Mouse (Mus musculus): ENCODE results near the gene 9230102O04Rik. TPM values are rescaled to one million over a fixed set of nuclear protein-coding genes. Genes with fewer than 3 reads are reported as not detected.

The 9230102O04Rik gene
- total and polyA plus RNA-seq, 3 experiments: 4.9 to 13.6 (median 5.0) TPM

GRCm38 (mm10) chr2:9875676-9876357 is 13.5 kb downstream of the 9230102O04Rik start:
- DNase-seq (ENCODE audit: low spot score) (no peak), ATAC-seq (ENCODE audit: extremely low read depth, insufficient number of reproducible peaks, low FRiP score, poor library complexity, severe bottlenecking) (no peak)
- Histone ChIP-seq H3K9me3 (replicated peaks) (no peaks in the 10 kb centered on the region), H3K27me3 (ENCODE audit: insufficient read depth, low read length) (peaks cover 16% of the 10 kb centered on the region), H3K4me3 (ENCODE audit: low read depth, low read length) (no peak overlapping the region), H3K36me3 (replicated peaks) (peaks cover 43% of the 10 kb centered on the region), H3K4me1 (ENCODE audit: insufficient read depth, low read depth, low read length) (peaks cover 53% of the 10 kb centered on the region)
- TF ChIP-seq TAL1 (conservative IDR thresholded peaks at IDR 0.05; ENCODE audit: low read depth, low read length): no peak
- TF ChIP-seq GATA2 (IDR thresholded peaks at IDR 0.05; ENCODE audit: borderline replicate concordance, low read depth, low read length): no peak
- no peak for TF ChIP-seq CTCF (IDR thresholded peaks at IDR 0.05; ENCODE audit: low read depth, low read length)
- no peak for TF ChIP-seq POLR2AphosphoS5 (IDR thresholded peaks at IDR 0.05; ENCODE audit: insufficient replicate concordance, low read depth, low read length)
- no peak for TF ChIP-seq GATA1 (IDR thresholded peaks at IDR 0.05; ENCODE audit: borderline replicate concordance, low read length)

- DNase-seq (ENCODE audit: low spot score) (no peak), ATAC-seq (ENCODE audit: extremely low read depth, insufficient number of reproducible peaks, low FRiP score, poor library complexity, severe bottlenecking) (no peak)
- TF ChIP-seq TAL1 (conservative IDR thresholded peaks at IDR 0.05; ENCODE audit: low read depth, low read length) (no peak), GATA1 (IDR thresholded peaks at IDR 0.05; ENCODE audit: borderline replicate concordance, low read length) (no peak), POLR2AphosphoS5 (IDR thresholded peaks at IDR 0.05; ENCODE audit: insufficient replicate concordance, low read depth, low read length) (no peak), CTCF (IDR thresholded peaks at IDR 0.05; ENCODE audit: low read depth, low read length) (no peak), GATA2 (IDR thresholded peaks at IDR 0.05; ENCODE audit: borderline replicate concordance, low read depth, low read length) (no peak)
- Histone ChIP-seq H3K27me3 (ENCODE audit: insufficient read depth, low read length) (peaks cover 15% of the 10 kb centered on the region), H3K4me3 (ENCODE audit: low read depth, low read length) (no peak overlapping the region), H3K36me3 (replicated peaks) (peaks cover 44% of the 10 kb centered on the region), H3K4me1 (ENCODE audit: insufficient read depth, low read depth, low read length) (peaks cover 51% of the 10 kb centered on the region), H3K9me3 (replicated peaks) (no peaks in the 10 kb centered on the region)
These were observed 14.1 kb downstream of the 9230102O04Rik start for GRCm38 (mm10) chr2:9875220-9875619.

GRCm38 (mm10) chr2:9874467-9875219 is 14.7 kb downstream of the 9230102O04Rik start:
- Histone ChIP-seq H3K27me3 (ENCODE audit: insufficient read depth, low read length) (peaks cover 15% of the 10 kb centered on the region), H3K4me1 (ENCODE audit: insufficient read depth, low read depth, low read length) (peaks cover 50% of the 10 kb centered on the region), H3K36me3 (replicated peaks) (peaks cover 45% of the 10 kb centered on the region), H3K4me3 (ENCODE audit: low read depth, low read length) (no peak overlapping the region), H3K9me3 (replicated peaks) (no peaks in the 10 kb centered on the region)
- TF ChIP-seq TAL1 (conservative IDR thresholded peaks at IDR 0.05; ENCODE audit: low read depth, low read length): no peak
- no peak for TF ChIP-seq POLR2AphosphoS5 (IDR thresholded peaks at IDR 0.05; ENCODE audit: insufficient replicate concordance, low read depth, low read length)
- no peak for TF ChIP-seq GATA1 (IDR thresholded peaks at IDR 0.05; ENCODE audit: borderline replicate concordance, low read length)
- TF ChIP-seq GATA2 (IDR thresholded peaks at IDR 0.05; ENCODE audit: borderline replicate concordance, low read depth, low read length): no peak
- no peak for TF ChIP-seq CTCF (IDR thresholded peaks at IDR 0.05; ENCODE audit: low read depth, low read length)
- DNase-seq (ENCODE audit: low spot score) (no peak), ATAC-seq (ENCODE audit: extremely low read depth, insufficient number of reproducible peaks, low FRiP score, poor library complexity, severe bottlenecking) (no peak)

GRCm38 (mm10) chr2:9873757-9874156 is 15.6 kb downstream of the 9230102O04Rik start:
- H3K27me3 ChIP-seq (ENCODE audit: insufficient read depth, low read length): peaks cover 15% of the 10 kb centered on the region
- ATAC-seq (ENCODE audit: extremely low read depth, insufficient number of reproducible peaks, low FRiP score, poor library complexity, severe bottlenecking): no peak
- DNase-seq (ENCODE audit: low spot score): no peak
- TF ChIP-seq POLR2AphosphoS5 (IDR thresholded peaks at IDR 0.05; ENCODE audit: insufficient replicate concordance, low read depth, low read length): no peak
- H3K9me3 ChIP-seq (replicated peaks): no peaks in the 10 kb centered on the region
- peaks cover 48% of the 10 kb centered on the region for H3K36me3 ChIP-seq (replicated peaks)
- peaks cover 47% of the 10 kb centered on the region for H3K4me1 ChIP-seq (ENCODE audit: insufficient read depth, low read depth, low read length)
- no peak overlapping the region for H3K4me3 ChIP-seq (ENCODE audit: low read depth, low read length)

- DNase-seq (ENCODE audit: low spot score): no peak
- TF ChIP-seq TAL1 (conservative IDR thresholded peaks at IDR 0.05; ENCODE audit: low read depth, low read length): no peak
- TF ChIP-seq GATA1 (IDR thresholded peaks at IDR 0.05; ENCODE audit: borderline replicate concordance, low read length): no peak
- TF ChIP-seq GATA2 (IDR thresholded peaks at IDR 0.05; ENCODE audit: borderline replicate concordance, low read depth, low read length): no peak
- TF ChIP-seq CTCF (IDR thresholded peaks at IDR 0.05; ENCODE audit: low read depth, low read length): no peak
- no peak for TF ChIP-seq POLR2AphosphoS5 (IDR thresholded peaks at IDR 0.05; ENCODE audit: insufficient replicate concordance, low read depth, low read length)
- H3K4me3 ChIP-seq (ENCODE audit: low read depth, low read length): no peak overlapping the region
These were observed 16.7 kb downstream of the 9230102O04Rik start for GRCm38 (mm10) chr2:9872682-9873081.

GRCm38 (mm10) chr2:9871798-9872197 is 17.5 kb downstream of the 9230102O04Rik start:
- no peak for DNase-seq (ENCODE audit: low spot score)
- no peak for ATAC-seq (ENCODE audit: extremely low read depth, insufficient number of reproducible peaks, low FRiP score, poor library complexity, severe bottlenecking)
- peaks cover 3% of the 10 kb centered on the region; the same call in 1 of the 2 replicates for H3K27me3 ChIP-seq (ENCODE audit: insufficient read depth, low read length)
- no peak for TF ChIP-seq GATA2 (IDR thresholded peaks at IDR 0.05; ENCODE audit: borderline replicate concordance, low read depth, low read length)
- no peak for TF ChIP-seq CTCF (IDR thresholded peaks at IDR 0.05; ENCODE audit: low read depth, low read length)
- no peak for TF ChIP-seq TAL1 (conservative IDR thresholded peaks at IDR 0.05; ENCODE audit: low read depth, low read length)
- TF ChIP-seq GATA1 (IDR thresholded peaks at IDR 0.05; ENCODE audit: borderline replicate concordance, low read length): no peak
- no peak for TF ChIP-seq POLR2AphosphoS5 (IDR thresholded peaks at IDR 0.05; ENCODE audit: insufficient replicate concordance, low read depth, low read length)
- no peak overlapping the region for H3K4me3 ChIP-seq (ENCODE audit: low read depth, low read length)
- H3K36me3 ChIP-seq (replicated peaks): peaks cover 51% of the 10 kb centered on the region
- H3K9me3 ChIP-seq (replicated peaks): no peaks in the 10 kb centered on the region
- H3K4me1 ChIP-seq (ENCODE audit: insufficient read depth, low read depth, low read length): peaks cover 35% of the 10 kb centered on the region

More at GRCm38 (mm10) chr2:9872682-9873081, 16.7 kb downstream of the 9230102O04Rik start:
- no peaks in the 10 kb centered on the region for H3K9me3 ChIP-seq (replicated peaks)
- peaks cover 55% of the 10 kb centered on the region for H3K36me3 ChIP-seq (replicated peaks)
- H3K4me1 ChIP-seq (ENCODE audit: insufficient read depth, low read depth, low read length): peaks cover 42% of the 10 kb centered on the region
- ATAC-seq (ENCODE audit: extremely low read depth, insufficient number of reproducible peaks, low FRiP score, poor library complexity, severe bottlenecking): no peak
- peaks cover 11% of the 10 kb centered on the region for H3K27me3 ChIP-seq (ENCODE audit: insufficient read depth, low read length)
